Mouse (Mus musculus) NIH3T3 (cell line): ENCODE results near the gene Vangl2.
A peak's percentile ranks its signal among the peaks of the same experiment; 100 is the strongest.

ENCODE experiments used
- DNase-seq: peaks from one replicate; pipeline ENCODE4 v3.0.0-alpha.2; 2012; ENCODE audit warnings: low read depth

Gene Vangl2

GRCm38 (mm10) chr1:172028394-172029275 lies at the start of gene Vangl2:
Gene Vangl2 (minus strand): TSS chr1:172028444.
- DNase-seq, result no peak

GRCm38 (mm10) chr1:172077981-172078380 lies 49.7 kb upstream of the Vangl2 start:
- DNase-seq, result no peak

GRCm38 (mm10) chr1:172072604-172073003 lies 44.4 kb upstream of the Vangl2 start:
- DNase-seq, result no peak

- no peak for DNase-seq
Measured at GRCm38 (mm10) chr1:172071556-172071955, 43.3 kb upstream of the Vangl2 start.

GRCm38 (mm10) chr1:172070227-172070626 lies 42.0 kb upstream of the Vangl2 start:
- DNase-seq, result no peak

GRCm38 (mm10) chr1:172064613-172065141 lies 36.4 kb upstream of the Vangl2 start:
- DNase-seq, result no peak

GRCm38 (mm10) chr1:172063291-172064023 lies 35.2 kb upstream of the Vangl2 start:
- no peak for DNase-seq

GRCm38 (mm10) chr1:172062101-172062500 lies 33.9 kb upstream of the Vangl2 start:
- no peak for DNase-seq

- DNase-seq, result no peak
Measured at GRCm38 (mm10) chr1:172061217-172061616, 33.0 kb upstream of the Vangl2 start.

- no peak for DNase-seq
Measured at GRCm38 (mm10) chr1:172060659-172061058, 32.4 kb upstream of the Vangl2 start.

GRCm38 (mm10) chr1:172058874-172059273 lies 30.6 kb upstream of the Vangl2 start:
- DNase-seq, result no peak

GRCm38 (mm10) chr1:172058321-172058720 lies 30.1 kb upstream of the Vangl2 start:
- DNase-seq, result no peak

- no peak for DNase-seq
Measured at GRCm38 (mm10) chr1:172057491-172057921, 29.3 kb upstream of the Vangl2 start, which contains the start of gene Nhlh1. Gene Nhlh1 (minus strand): TSS chr1:172057573.

GRCm38 (mm10) chr1:172056251-172056650 lies 28.0 kb upstream of the Vangl2 start:
- DNase-seq, result no peak

GRCm38 (mm10) chr1:172053541-172054440 lies 25.5 kb upstream of the Vangl2 start:
- DNase-seq, result no peak

- DNase-seq, result no peak
Measured at GRCm38 (mm10) chr1:172052766-172053279, 24.6 kb upstream of the Vangl2 start.

- peak; percentile 27 for DNase-seq
Measured at GRCm38 (mm10) chr1:172049131-172049782, 21.0 kb upstream of the Vangl2 start.

GRCm38 (mm10) chr1:172048241-172048734 lies 20.0 kb upstream of the Vangl2 start:
- DNase-seq, result no peak

GRCm38 (mm10) chr1:172046938-172047337 lies 18.7 kb upstream of the Vangl2 start:
- DNase-seq, result peak; percentile 92

- DNase-seq, result no peak
Measured at GRCm38 (mm10) chr1:172046410-172046809, 18.2 kb upstream of the Vangl2 start.

GRCm38 (mm10) chr1:172029914-172030313 lies 1.7 kb upstream of the Vangl2 start:
- peak; percentile 50 for DNase-seq
